Mouse (Mus musculus): Measurements from ENCODE around the gene Gm21209.
"Not testable (repeated sequence)": the region's sequence is repeated elsewhere in the genome, so short reads cannot be mapped to it uniquely, and the experiment has no call there.

Gm21209 gene

DNA sequence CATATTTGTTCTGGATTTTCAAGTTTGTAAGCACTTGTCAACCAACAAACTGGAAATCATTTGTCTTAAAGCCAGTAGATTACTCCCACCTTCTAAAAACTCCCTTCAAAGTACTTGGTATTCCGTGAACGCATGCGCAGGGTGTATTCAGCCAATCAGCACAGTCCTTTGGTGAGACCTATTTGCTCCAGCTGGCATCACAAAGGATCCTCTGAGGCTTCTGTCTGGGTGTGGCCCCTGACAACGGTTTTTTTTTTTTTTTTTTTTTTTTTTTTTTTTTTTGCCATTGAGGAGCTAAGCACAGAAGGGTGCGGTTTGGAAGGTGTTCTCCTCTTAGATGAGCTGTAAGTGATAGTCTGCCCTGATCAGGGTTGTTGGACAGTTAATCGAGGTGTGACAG lies at the start of gene Gm21209:
Gene Gm21209, plus strand, starts transcription at position 301 of the 400 bp plus-strand sequence.
- DNase-seq (ENCODE audit: low spot score in 2 of 2), result not testable (repeated sequence)

Measured in urinary bladder, adult 18-20 months (tissue).